Mouse (Mus musculus) testis, adult 2 months (tissue): Measurements from ENCODE around the gene Ephb6.

Experiments used
- CTCF ChIP-seq: fragments of 200-500 bp; IDR thresholded peaks from 2 replicates; pipeline ENCODE4 v1.5.1; 2012; ENCODE audit warnings: low read depth, mild to moderate bottlenecking, inconsistent platforms, low read length, moderate library complexity; ENCODE audit not compliant: control insufficient read depth, insufficient read depth, insufficient replicate concordance
- POLR2A ChIP-seq: fragments of 200-500 bp; IDR thresholded peaks from 2 replicates; pipeline ENCODE4 v1.6.1; 2012; ENCODE audit warnings: low read depth, mild to moderate bottlenecking, inconsistent platforms, low read length, moderate library complexity; ENCODE audit not compliant: control insufficient read depth

DNA sequence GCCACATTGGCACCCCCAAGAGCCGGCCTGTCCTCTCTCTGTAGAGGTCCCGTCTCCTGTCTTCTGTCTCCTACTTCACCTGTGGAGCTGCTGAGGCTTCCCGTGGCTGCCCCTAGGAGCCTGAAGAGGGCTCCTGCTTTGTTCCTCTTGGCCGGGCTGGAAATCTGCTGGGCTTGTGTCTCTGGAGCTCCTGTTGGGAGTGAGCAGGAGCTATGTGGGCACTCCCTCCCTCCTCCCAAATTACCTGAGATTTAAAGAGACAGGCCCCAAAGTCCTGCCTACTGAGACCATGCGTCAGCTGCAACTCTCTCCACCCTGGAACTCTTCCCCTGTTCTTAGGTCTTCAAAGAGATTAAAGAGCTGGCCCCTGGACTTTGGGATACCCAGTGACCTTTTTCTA, 30.9 kb downstream of the Ephb6 start, which contains the start of gene Trpv6:
- TF ChIP-seq POLR2A (no peak), CTCF (no peak)
